Mouse (Mus musculus) liver, embryonic 12.5 days (tissue): ENCODE results near the gene Ankef1. TPM values are rescaled to one million over a fixed set of nuclear protein-coding genes. Genes with fewer than 3 reads are reported as not detected.

ENCODE experiments used
- ATAC-seq: fragments of 200-750 bp; cut with Nextera tagmentation; 2 replicates; pipeline ENCODE4 v1.8.0; 2017; ENCODE audit warnings: moderate number of reproducible peaks, mild to moderate bottlenecking, moderate library complexity
- H3K27ac ChIP-seq: fragments of 300-500 bp; sonication (generic); 2 replicates; pipeline ENCODE4 v1.5.1; 2016; ENCODE audit warnings: mild to moderate bottlenecking
- H3K27me3 ChIP-seq: fragments of 300-500 bp; sonication (generic); replicated peaks from 2 replicates; pipeline ENCODE4 v1.6.1; 2016; ENCODE audit warnings: mild to moderate bottlenecking, moderate library complexity
- H3K36me3 ChIP-seq: fragments of 300-500 bp; sonication (generic); 2 replicates; pipeline ENCODE4 v1.6.1; 2016; ENCODE audit warnings: mild to moderate bottlenecking, moderate library complexity
- H3K4me1 ChIP-seq: fragments of 300-500 bp; sonication (generic); 2 replicates; pipeline ENCODE4 v1.6.1; 2016
- H3K4me2 ChIP-seq: fragments of 300-500 bp; sonication (generic); 2 replicates; pipeline ENCODE4 v1.6.1; 2016; ENCODE audit warnings: mild to moderate bottlenecking, moderate library complexity
- H3K4me3 ChIP-seq: fragments of 300-500 bp; sonication (generic); 2 replicates; pipeline ENCODE4 v1.5.1; 2016; ENCODE audit warnings: mild to moderate bottlenecking, moderate library complexity
- H3K9ac ChIP-seq: fragments of 300-500 bp; sonication (generic); 2 replicates; pipeline ENCODE4 v1.6.1; 2016; ENCODE audit warnings: mild to moderate bottlenecking, moderate library complexity
- H3K9me3 ChIP-seq: fragments of 300-500 bp; sonication (generic); replicated peaks from 2 replicates; pipeline ENCODE4 v1.6.1; 2016; ENCODE audit warnings: mild to moderate bottlenecking, moderate library complexity
- WGBS: fragments of 180-500 bp; shearing (Covaris S2); methylation state at CpG from one replicate; pipeline ENCODE4 v1.1.7; 2016; ENCODE audit not compliant: insufficient replicate concordance; 5-methylcytosine and 5-hydroxymethylcytosine counted together
- polyA plus RNA-seq: library from polyadenylated mRNA; unstranded; fragments of >200 nt; fragmentation: Nextera tagmentation; extraction: Ambion mirVana; gene quantifications from 2 replicates; pipeline ENCODE4 v1.2.1, GENCODE M21; 2016

Gene Ankef1
- polyA plus RNA-seq, 1 experiment from 2014 or later, result not detected

DNA sequence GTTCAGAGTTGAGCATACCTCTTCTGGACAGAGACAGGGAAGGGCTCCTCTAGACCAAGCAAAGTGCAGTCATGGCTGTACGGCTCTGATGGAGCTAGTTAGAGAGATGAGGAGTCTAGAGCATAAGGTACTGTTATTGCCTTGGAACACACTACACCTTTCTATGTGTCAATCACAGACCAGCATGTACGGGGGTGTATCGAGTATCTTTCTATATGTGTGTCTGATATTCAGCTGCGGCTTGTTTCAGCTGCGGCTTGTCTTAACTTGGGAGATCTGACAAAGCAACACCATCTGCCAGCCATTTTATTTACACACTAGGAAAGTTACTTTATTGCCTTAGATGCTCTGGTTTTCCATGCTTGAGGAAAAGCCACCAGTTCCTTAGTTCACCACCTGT lies 11.1 kb downstream of the Ankef1 start:
- no peak for ATAC-seq
- Histone ChIP-seq H3K27ac (no peak overlapping the region), H3K36me3 (no peaks in the 10 kb centered on the region), H3K9me3 (no peaks in the 10 kb centered on the region), H3K9ac (no peak overlapping the region), H3K4me1 (no peaks in the 10 kb centered on the region), H3K4me3 (no peak overlapping the region), H3K27me3 (no peaks in the 10 kb centered on the region), H3K4me2 (no peak overlapping the region)
- 88% methylated on average over 5 of the region's 5 CpGs for WGBS

DNA sequence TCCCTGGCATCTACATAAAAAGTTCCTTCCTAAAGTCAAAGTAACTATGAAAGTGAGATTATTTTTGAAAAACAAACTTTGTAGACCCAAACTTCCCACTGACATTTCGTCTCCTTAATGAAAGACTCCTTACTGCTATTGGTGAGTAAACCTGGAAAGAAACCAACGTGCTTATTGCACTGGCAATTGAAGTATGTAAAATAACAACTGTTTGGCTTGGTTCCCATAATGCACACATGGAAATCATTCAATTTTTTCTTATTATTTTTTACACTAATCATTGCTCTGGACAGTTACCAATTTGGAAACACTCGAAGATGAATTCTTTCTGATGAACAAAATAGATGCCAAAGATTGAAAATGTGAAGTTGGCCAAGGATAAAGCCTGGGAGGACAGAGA lies 12.1 kb downstream of the Ankef1 start:
- no peak overlapping the region for H3K27ac ChIP-seq
- WGBS, result 40% methylated on average over 3 of the region's 3 CpGs
- H3K4me1 ChIP-seq, result no peaks in the 10 kb centered on the region
- no peaks in the 10 kb centered on the region for H3K27me3 ChIP-seq
- H3K36me3 ChIP-seq, result no peaks in the 10 kb centered on the region
- ATAC-seq, result no peak
- H3K9me3 ChIP-seq, result no peaks in the 10 kb centered on the region
- H3K4me2 ChIP-seq, result no peak overlapping the region
- H3K9ac ChIP-seq, result no peak overlapping the region
- H3K4me3 ChIP-seq, result no peak overlapping the region

DNA sequence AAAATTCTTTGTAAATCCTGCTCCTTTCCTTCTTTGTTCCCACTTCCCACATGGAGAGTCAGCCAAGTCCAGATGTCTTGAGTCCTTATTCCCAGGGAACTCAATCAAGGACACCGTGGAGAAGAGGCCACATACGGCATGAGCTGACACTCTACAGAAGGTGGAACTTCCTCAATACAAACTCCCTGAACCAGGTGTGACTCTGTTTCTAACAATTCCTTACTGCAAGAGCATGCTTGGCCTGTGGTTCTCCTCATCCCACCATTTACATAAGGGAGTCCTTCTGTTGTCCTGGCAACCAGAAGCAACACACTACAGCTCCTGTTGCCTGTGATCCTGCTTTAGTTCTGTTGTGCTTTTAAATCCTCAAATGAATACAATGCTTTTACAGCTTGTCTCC lies 13.8 kb downstream of the Ankef1 start:
- no peaks in the 10 kb centered on the region for H3K9me3 ChIP-seq
- ATAC-seq, result no peak
- 70% methylated on average over 2 of the region's 2 CpGs for WGBS

DNA sequence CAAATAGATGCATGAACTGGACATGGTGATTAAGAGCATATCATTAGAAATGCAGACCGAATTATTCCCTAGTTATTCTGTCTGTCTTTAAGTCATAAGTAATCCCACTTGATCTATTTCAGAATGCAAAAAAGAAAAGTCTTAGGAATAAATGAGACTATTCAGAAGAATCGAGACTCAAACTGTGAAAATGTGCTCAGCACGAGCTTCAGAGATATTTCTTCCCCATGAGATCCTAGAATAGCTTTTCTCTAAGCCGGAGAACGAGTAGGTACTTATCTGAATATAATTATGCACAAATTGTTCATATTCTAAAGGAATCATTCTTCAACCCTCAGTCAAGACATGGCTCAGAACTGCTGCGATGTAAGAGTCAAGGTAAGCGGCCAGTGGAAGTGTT lies 27.2 kb downstream of the Ankef1 start:
- Histone ChIP-seq H3K4me1 (no peaks in the 10 kb centered on the region), H3K4me3 (no peak overlapping the region), H3K27me3 (no peaks in the 10 kb centered on the region), H3K36me3 (no peaks in the 10 kb centered on the region), H3K27ac (no peak overlapping the region), H3K4me2 (no peak overlapping the region), H3K9ac (no peak overlapping the region), H3K9me3 (no peaks in the 10 kb centered on the region)
- ATAC-seq, result no peak
- WGBS, result 71% methylated on average over 7 of the region's 7 CpGs

More for the DNA sequence above, 13.8 kb downstream of the Ankef1 start:
- Histone ChIP-seq H3K27ac (no peak overlapping the region), H3K4me1 (no peaks in the 10 kb centered on the region), H3K27me3 (no peaks in the 10 kb centered on the region), H3K4me3 (no peak overlapping the region), H3K36me3 (no peaks in the 10 kb centered on the region), H3K9ac (no peak overlapping the region), H3K4me2 (no peak overlapping the region)

DNA sequence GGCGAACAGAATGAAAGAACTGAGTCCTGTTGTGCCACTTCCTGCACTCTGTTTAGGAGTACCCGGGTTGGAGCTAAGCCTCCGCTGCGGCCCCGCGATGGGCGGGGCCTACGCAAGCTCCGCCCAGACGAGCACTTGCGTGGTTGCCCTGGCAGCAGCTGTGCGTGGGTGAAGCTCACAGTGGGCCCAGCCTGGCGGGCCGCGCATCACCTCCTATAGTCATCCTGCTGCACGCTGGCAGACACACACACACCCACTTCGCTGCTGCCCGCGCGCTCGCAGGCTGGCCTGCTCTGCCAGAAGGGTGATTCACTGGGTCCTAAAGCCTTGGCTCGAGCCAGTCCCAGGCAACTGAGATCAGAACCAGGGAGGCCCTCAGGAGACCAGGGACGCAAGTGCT lies 30.3 kb downstream of the Ankef1 start:
- H3K36me3 ChIP-seq, result no peaks in the 10 kb centered on the region
- H3K27me3 ChIP-seq, result no peaks in the 10 kb centered on the region
- no peak overlapping the region for H3K9ac ChIP-seq
- no peak overlapping the region for H3K27ac ChIP-seq
- H3K4me1 ChIP-seq, result no peaks in the 10 kb centered on the region
- peak overlapping the region; percentile 68 for H3K4me2 ChIP-seq
- peak; percentile 95 for ATAC-seq
- H3K4me3 ChIP-seq, result peak overlapping the region; percentile 50
- no peaks in the 10 kb centered on the region for H3K9me3 ChIP-seq
- WGBS, result 1% methylated on average over 23 of the region's 23 CpGs

DNA sequence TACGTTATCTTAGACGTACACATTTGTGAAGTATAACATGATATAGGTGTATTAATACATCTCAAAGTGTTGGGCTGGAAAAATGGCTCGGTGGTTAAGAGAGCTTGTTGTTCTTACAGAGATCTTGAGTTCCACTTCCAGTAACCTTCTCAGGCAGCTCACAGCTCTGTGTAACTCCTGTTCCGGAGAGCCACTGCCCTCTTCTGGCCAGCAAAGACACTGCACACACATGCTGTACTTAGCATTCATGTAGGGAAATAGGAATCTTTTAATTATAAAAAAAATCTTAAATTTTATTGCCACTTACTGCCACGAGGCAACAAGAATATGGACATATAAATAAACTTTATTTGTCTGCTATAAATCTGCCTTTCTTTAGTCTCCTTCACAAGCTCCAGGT lies 56.3 kb downstream of the Ankef1 start:
- 47% methylated on average over 5 of the region's 5 CpGs for WGBS
- ATAC-seq, result no peak
- H3K4me1 ChIP-seq, result no peaks in the 10 kb centered on the region
- H3K9ac ChIP-seq, result no peak overlapping the region
- H3K27ac ChIP-seq, result no peak overlapping the region
- H3K4me2 ChIP-seq, result no peak overlapping the region
- no peak overlapping the region for H3K4me3 ChIP-seq
- no peaks in the 10 kb centered on the region for H3K27me3 ChIP-seq
- H3K36me3 ChIP-seq, result no peaks in the 10 kb centered on the region
- H3K9me3 ChIP-seq, result no peaks in the 10 kb centered on the region

DNA sequence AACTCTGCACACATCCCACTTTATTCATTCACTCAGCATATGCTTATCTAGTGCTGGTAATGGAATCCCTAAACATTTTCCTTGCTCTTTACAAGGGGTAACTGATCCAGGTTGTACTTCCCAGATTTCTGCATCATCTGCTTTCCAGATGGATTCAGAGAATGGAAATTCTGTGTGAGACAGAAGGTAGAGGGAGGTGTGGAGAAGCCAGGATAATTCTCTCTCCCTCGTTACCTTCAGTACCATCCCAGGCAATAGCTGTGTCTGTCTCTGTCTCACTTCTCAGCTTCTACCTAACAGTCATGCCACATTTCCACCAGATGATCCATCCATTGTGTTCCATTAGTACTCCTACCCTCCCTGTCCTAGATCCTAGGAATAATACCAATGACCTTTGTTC lies 60.6 kb downstream of the Ankef1 start:
- Histone ChIP-seq H3K27me3 (no peaks in the 10 kb centered on the region), H3K9ac (no peak overlapping the region), H3K4me2 (no peak overlapping the region), H3K4me1 (no peaks in the 10 kb centered on the region), H3K9me3 (no peaks in the 10 kb centered on the region), H3K27ac (no peak overlapping the region), H3K4me3 (no peak overlapping the region), H3K36me3 (no peaks in the 10 kb centered on the region)
- no peak for ATAC-seq
- 45% methylated on average over 1 of the region's 1 CpGs for WGBS

DNA sequence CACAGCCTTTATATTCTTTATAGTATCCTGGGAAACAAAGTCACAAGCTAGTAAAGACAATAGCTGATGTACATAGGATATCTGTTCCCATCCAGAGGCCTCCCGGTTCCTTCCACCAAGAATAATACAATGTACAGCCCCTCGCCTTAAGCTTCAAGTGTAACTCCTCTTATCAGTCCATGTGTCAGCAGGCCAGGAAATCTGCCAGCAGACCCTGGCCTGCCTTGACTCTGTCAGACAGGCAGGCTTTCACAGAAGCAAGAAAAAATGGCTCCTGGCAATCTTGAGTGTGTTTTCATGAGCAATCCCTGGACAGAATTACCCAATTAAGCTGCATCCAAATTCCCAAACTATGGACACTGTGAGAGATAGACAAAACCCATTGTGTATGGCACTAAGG lies 69.1 kb downstream of the Ankef1 start:
- H3K4me1 ChIP-seq, result no peaks in the 10 kb centered on the region
- no peak overlapping the region for H3K27ac ChIP-seq
- no peaks in the 10 kb centered on the region for H3K9me3 ChIP-seq
- ATAC-seq, result no peak
- WGBS, result 51% methylated on average over 2 of the region's 2 CpGs
- H3K9ac ChIP-seq, result no peak overlapping the region
- no peaks in the 10 kb centered on the region for H3K36me3 ChIP-seq
- H3K27me3 ChIP-seq, result no peaks in the 10 kb centered on the region
- no peak overlapping the region for H3K4me3 ChIP-seq
- H3K4me2 ChIP-seq, result no peak overlapping the region

DNA sequence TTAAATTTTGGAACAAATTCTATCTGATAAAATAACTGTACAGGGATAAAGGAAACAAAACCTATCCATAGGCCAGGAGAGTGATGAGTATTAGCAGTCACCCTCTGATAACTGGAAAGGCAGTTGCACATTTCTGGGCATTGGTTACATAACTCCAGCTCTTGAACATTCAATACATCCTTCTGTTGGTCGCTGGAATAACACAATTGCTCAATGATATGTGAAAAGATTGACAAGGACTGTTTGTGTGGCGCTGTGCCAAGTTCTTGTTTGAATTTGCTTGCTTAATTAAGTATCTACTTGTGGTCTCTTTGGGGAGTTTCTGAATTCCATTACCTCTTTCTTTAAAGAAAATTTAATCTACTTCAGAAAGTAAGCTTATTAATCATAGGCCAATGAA lies 81.1 kb downstream of the Ankef1 start:
- WGBS, result 31% methylated on average over 2 of the region's 2 CpGs
- Histone ChIP-seq H3K9ac (no peak overlapping the region), H3K4me1 (no peaks in the 10 kb centered on the region), H3K27me3 (no peaks in the 10 kb centered on the region), H3K36me3 (no peaks in the 10 kb centered on the region), H3K27ac (no peak overlapping the region), H3K9me3 (no peaks in the 10 kb centered on the region), H3K4me3 (no peak overlapping the region), H3K4me2 (no peak overlapping the region)
- no peak for ATAC-seq

DNA sequence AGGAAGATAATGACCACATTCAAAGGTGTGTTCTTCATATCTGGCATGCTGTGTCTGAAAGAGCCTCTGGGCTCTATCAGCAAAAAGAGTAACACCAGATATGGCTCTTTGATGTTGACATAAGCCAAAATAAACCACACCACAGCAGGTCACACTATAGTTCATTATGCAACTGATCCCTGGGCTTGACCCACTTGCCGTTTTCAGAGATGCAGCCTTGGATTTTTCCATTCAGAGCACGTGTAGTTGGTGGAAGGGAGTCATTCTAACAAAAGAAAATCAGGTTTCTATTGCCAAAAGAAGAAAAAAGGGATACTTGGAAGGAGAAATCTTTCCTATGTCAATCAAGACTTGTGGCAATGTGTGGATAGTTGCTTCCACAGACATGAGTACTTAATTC lies 87.1 kb downstream of the Ankef1 start:
- Histone ChIP-seq H3K27me3 (no peaks in the 10 kb centered on the region), H3K36me3 (no peaks in the 10 kb centered on the region), H3K4me3 (no peak overlapping the region), H3K9ac (no peak overlapping the region), H3K9me3 (no peaks in the 10 kb centered on the region), H3K4me1 (no peaks in the 10 kb centered on the region), H3K4me2 (no peak overlapping the region), H3K27ac (no peak overlapping the region)
- 34% methylated on average over 2 of the region's 2 CpGs for WGBS
- ATAC-seq, result no peak

DNA sequence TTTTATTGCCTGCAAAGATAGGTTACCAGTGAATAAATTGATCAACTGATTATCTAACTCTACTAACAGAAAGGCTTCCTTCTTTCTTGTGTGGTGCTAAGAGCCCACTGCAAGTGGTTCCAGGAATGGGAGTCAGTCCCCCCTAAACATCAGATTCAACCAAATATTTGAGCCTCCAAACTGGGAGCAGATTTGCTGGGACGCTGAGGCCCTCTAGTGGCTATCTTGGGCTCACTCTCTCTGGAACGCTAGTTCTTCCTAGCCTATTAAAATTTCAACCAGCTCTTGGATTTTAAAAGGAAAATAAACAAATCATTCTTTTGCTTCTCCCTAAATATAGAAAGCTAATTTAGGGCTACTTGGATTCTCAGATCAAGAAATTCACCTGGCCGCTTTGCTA lies 94.7 kb downstream of the Ankef1 start:
- no peak for ATAC-seq
- Histone ChIP-seq H3K4me1 (no peaks in the 10 kb centered on the region), H3K36me3 (no peaks in the 10 kb centered on the region), H3K9me3 (no peaks in the 10 kb centered on the region), H3K4me3 (no peak overlapping the region), H3K9ac (no peak overlapping the region), H3K4me2 (no peak overlapping the region), H3K27ac (no peak overlapping the region), H3K27me3 (no peaks in the 10 kb centered on the region)
- WGBS, result 19% methylated on average over 3 of the region's 3 CpGs

DNA sequence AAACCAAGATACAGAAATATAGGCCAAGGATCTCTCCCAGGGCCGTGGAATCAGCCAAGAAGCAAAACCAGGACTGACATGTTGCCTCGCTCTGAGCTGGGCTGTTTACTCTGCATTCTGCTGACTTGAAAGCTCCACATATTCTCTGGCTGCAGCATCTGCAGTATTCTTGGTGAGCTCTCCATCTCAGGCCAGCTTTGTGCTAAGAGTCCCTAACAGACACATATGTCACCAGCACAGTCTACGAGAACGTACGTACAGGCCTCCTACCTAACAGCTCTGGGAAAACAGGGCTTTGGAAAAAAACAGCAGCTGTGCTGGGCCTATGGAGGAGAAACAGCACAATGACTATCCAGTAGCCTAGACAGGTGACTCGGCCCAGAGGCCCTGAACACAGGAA lies 97.0 kb downstream of the Ankef1 start:
- Histone ChIP-seq H3K9me3 (no peaks in the 10 kb centered on the region), H3K9ac (no peak overlapping the region), H3K4me2 (no peak overlapping the region), H3K4me1 (no peaks in the 10 kb centered on the region), H3K27ac (no peak overlapping the region), H3K27me3 (no peaks in the 10 kb centered on the region), H3K36me3 (no peaks in the 10 kb centered on the region), H3K4me3 (no peak overlapping the region)
- no peak for ATAC-seq
- 70% methylated on average over 6 of the region's 6 CpGs for WGBS

DNA sequence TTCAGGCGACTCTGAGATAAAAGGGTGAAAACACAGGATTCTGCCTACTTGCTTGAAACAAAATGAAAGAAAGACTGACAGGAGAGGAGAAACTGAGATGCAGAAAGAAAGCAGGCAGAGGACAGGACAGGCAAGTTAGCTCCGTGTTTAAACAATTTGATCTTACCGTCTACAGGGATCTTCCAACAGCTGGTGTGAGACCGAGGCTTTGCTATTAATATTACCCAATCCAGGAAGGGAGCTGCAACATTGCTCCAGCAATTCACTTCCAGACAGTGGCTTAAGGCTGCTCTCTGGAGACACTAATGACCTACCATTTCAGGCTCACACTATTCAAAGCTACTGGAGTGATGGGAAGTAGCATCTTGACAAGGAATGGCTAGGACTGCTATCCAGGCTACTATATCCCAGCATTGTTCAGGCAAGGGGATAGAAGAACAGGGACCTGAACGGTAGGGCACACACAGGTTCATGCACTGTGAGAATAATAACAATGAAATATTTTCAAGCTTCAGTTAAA lies 99.0 kb downstream of the Ankef1 start:
- Histone ChIP-seq H3K9me3 (no peaks in the 10 kb centered on the region), H3K27ac (no peak overlapping the region), H3K9ac (no peak overlapping the region), H3K27me3 (no peaks in the 10 kb centered on the region), H3K4me2 (no peak overlapping the region), H3K36me3 (no peaks in the 10 kb centered on the region), H3K4me3 (no peak overlapping the region), H3K4me1 (no peaks in the 10 kb centered on the region)
- no peak for ATAC-seq
- WGBS, result 72% methylated on average over 5 of the region's 5 CpGs
